14 mouse cellular contexts compared by ENCODE assay signal in genomic region chr19:60252021-60252420, GRCm38 (mm10). TPM values are rescaled to one million over a fixed set of nuclear protein-coding genes. Genes with fewer than 3 reads are reported as not detected.
A peak's percentile ranks its signal among the peaks of the same experiment; 100 is the strongest.
DNase-seq lines count a peak whose midpoint lies in the region; ATAC-seq and TF ChIP-seq lines count a peak whose summit lies in the region.
"Had no signal": no experiment of that assay in that cellular context is flagged by ENCODE, and none has a peak within 500 bp of the region (broad histone marks: within the 10 kb centered on the region; RNA-seq: fewer than 3 reads in every experiment).

No protein-coding gene starts in this region.

- in situ Hi-C loops in Patski (cut with MboI; ENCODE audit: low pct_unique_long_range_greater_than_20kb) = no loop called here

- no peaks in the 10 kb centered on the region for H3K9me3 ChIP-seq in kidney, postnatal 0 days (replicated peaks; ENCODE audit: low read length)
- H3K9me3 ChIP-seq in forebrain, embryonic 10.5 days = no peaks in the 10 kb centered on the region
- H3K9me3 ChIP-seq: hindbrain, embryonic 13.5 days; liver, embryonic 15.5 days had no signal

- WGBS in kidney, postnatal 0 days = 53% methylated on average over 2 of the region's 2 CpGs
- 38% methylated on average over 2 of the region's 2 CpGs for WGBS in forebrain, embryonic 10.5 days

- no peak overlapping the region for H3K27ac ChIP-seq in kidney, postnatal 0 days
- H3K27ac ChIP-seq in forebrain, embryonic 10.5 days = no peak overlapping the region
- H3K27ac ChIP-seq: liver, embryonic 15.5 days had no signal

- no peak overlapping the region for H3K9ac ChIP-seq in kidney, postnatal 0 days (ENCODE audit: low read depth, low read length)
- H3K9ac ChIP-seq: hindbrain, embryonic 13.5 days; liver, embryonic 15.5 days had no signal

- H3K4me3 ChIP-seq in kidney, postnatal 0 days (replicated peaks; ENCODE audit: low read depth, low read length) = no peak overlapping the region
- no peak overlapping the region for H3K4me3 ChIP-seq in forebrain, embryonic 10.5 days
- H3K4me3 ChIP-seq: erythroblast, embryonic 14.5 days; hindbrain, embryonic 13.5 days; liver, embryonic 15.5 days had no signal

- ATAC-seq in kidney, postnatal 0 days (replicated peaks; ENCODE audit: low FRiP score, low read depth) = no peak
- no peak for ATAC-seq in Patski
- ATAC-seq in megakaryocyte-erythroid progenitor cell, adult 5-6 weeks (replicated peaks; ENCODE audit: low FRiP score, low TSS enrichment, poor library complexity, severe bottlenecking) = 0 out of 2 replicates have a peak, but pooled peaks have one; percentile 55
- ATAC-seq: activated CD4-positive, CD25-positive, alpha-beta regulatory T cell, adult 4 months had no signal

- no peak overlapping the region for H3K4me2 ChIP-seq in kidney, postnatal 0 days (ENCODE audit: low read length)
- H3K4me2 ChIP-seq: hindbrain, embryonic 13.5 days; liver, embryonic 15.5 days had no signal

- CTCF ChIA-PET in Patski (lab: Charles Lee) = interaction anchor here (0.8 to 1.0 kb wide), 2 partner anchors 20 to 59 kb away, joined by 3 read pairs; no protein-coding TSS in a partner anchor

- intact Hi-C loops in gastrocnemius, postnatal 36 days (cut with DNase I) = no loop called here

- H3K4me1 ChIP-seq in kidney, postnatal 0 days (replicated peaks; ENCODE audit: insufficient read depth, low read length) = no peaks in the 10 kb centered on the region
- H3K4me1 ChIP-seq in forebrain, embryonic 10.5 days = no peaks in the 10 kb centered on the region
- H3K4me1 ChIP-seq: liver, embryonic 15.5 days had no signal

- peak; percentile 45; the same call in 1 of the 2 replicates for TF ChIP-seq CTCF in kidney, postnatal 0 days (IDR thresholded peaks at IDR 0.05; ENCODE audit: low read depth)
- peak; percentile 29 for TF ChIP-seq CTCF in Patski (IDR thresholded peaks at IDR 0.05)

- DNase-seq in kidney, postnatal 0 days (ENCODE audit: low spot score) = no peak
- no peak for DNase-seq in kidney, adult 9 months
- DNase-seq in CD4-positive helper T cell, adult 2 months (ENCODE audit: low read depth, low spot score) = peak; percentile 6
- DNase-seq in Patski (ENCODE audit: low read depth, low spot score) = no peak
- no peak for DNase-seq in testis, postnatal 14 days (ENCODE audit: low spot score)
- no peak for DNase-seq in forebrain, embryonic 10.5 days (ENCODE audit: extremely low spot score, low spot score)
- DNase-seq in gastrocnemius, postnatal 36 days = no peak
- DNase-seq: cerebellum, adult 8-10 months; right cerebral cortex, postnatal 14 days had no signal

- POLR2A ChIA-PET in Patski (lab: Charles Lee) = no interaction called here

- H3K27me3 ChIP-seq in kidney, postnatal 0 days (ENCODE audit: insufficient read depth, low read length) = no peaks in the 10 kb centered on the region
- peaks cover 38% of the 10 kb centered on the region for H3K27me3 ChIP-seq in Patski
- 0 out of 2 replicates have a peak, but pooled peaks cover 5% of the 10 kb centered on the region for H3K27me3 ChIP-seq in forebrain, embryonic 10.5 days (ENCODE audit: poor library complexity, severe bottlenecking)
- H3K27me3 ChIP-seq: hindbrain, embryonic 13.5 days; liver, embryonic 15.5 days had no signal

- no peaks in the 10 kb centered on the region for H3K36me3 ChIP-seq in kidney, postnatal 0 days (ENCODE audit: insufficient read depth, low read length)
- H3K36me3 ChIP-seq in forebrain, embryonic 10.5 days (replicated peaks) = no peaks in the 10 kb centered on the region
- H3K36me3 ChIP-seq: hindbrain, embryonic 13.5 days; liver, embryonic 15.5 days had no signal

RNA-seq across cellular contexts. Expression of gene Fam204a, which starts 25.5 kb away (rescaled TPM):
- 64.3 and 71.7 TPM in 2 replicates for polyA plus RNA-seq in kidney, postnatal 0 days (2015; fragmentation: Nextera tagmentation; extraction: Ambion mirVana)
- 63.5 TPM for polyA plus RNA-seq in Patski (2021)
- total RNA-seq in megakaryocyte-erythroid progenitor cell, adult 5-6 weeks (2014; fragmentation: Nextera tagmentation) = 13.1 and 26.7 TPM in 2 replicates
- 66.3 and 91.5 TPM in 2 replicates for total RNA-seq in megakaryocyte-erythroid progenitor cell, adult 5-6 weeks (2017)
- 58.3 and 58.8 TPM in 2 replicates for polyA plus RNA-seq in forebrain, embryonic 10.5 days (2016; fragmentation: Nextera tagmentation; extraction: Ambion mirVana)
- total RNA-seq in gastrocnemius, postnatal 36 days (2021) = 10 to 100 TPM; 26.3 to 30.2 TPM
